Mouse (Mus musculus) spleen, postnatal 0 days (tissue): Measurements from ENCODE around the gene Mmp23. TPM values are rescaled to one million over a fixed set of nuclear protein-coding genes. Genes with fewer than 3 reads are reported as not detected.

ENCODE experiments used
- polyA plus RNA-seq: library from polyadenylated mRNA; unstranded; fragments of >200 nt; fragmentation: Nextera tagmentation; extraction: Ambion mirVana; gene quantifications from 2 replicates; pipeline ENCODE4 v1.2.1, GENCODE M21; 2015

Mmp23 gene
- polyA plus RNA-seq: 56.8 and 75.1 TPM in 2 replicates

GRCm38 (mm10) chr4:155653086-155653450, at the start of gene Mmp23:
Mmp23 (minus strand) TSS chr4:155653384.

GRCm38 (mm10) chr4:155694111-155694481, 40.9 kb upstream of the Mmp23 start, which contains the start of gene Fndc10:
Fndc10 (plus strand) TSS chr4:155694342.

GRCm38 (mm10) chr4:155668689-155669597, 15.8 kb upstream of the Mmp23 start, which contains the start of gene Mib2:
Mib2 (minus strand) TSS chr4:155669198.

GRCm38 (mm10) chr4:155645308-155645707, 7.9 kb downstream of the Mmp23 start, which contains the start of gene Gm10563:
Gm10563 (minus strand) TSS chr4:155645408.

GRCm38 (mm10) chr4:155624338-155625291, 28.6 kb downstream of the Mmp23 start, which contains the start of gene Cdk11b:
Cdk11b (plus strand) TSS chr4:155624854.

GRCm38 (mm10) chr4:155601091-155601996, 51.8 kb downstream of the Mmp23 start, which contains the start of gene Slc35e2:
Slc35e2 (plus strand) TSS chr4:155601416.

Other genes starting within 250 kb of the Mmp23 start
- gene Cfap74, start 244.2 kb downstream of the Mmp23 start, polyA plus RNA-seq: 0.11 and 0.22 TPM in 2 replicates
- gene Tmem52, start 184.3 kb downstream of the Mmp23 start, polyA plus RNA-seq: not detected in 2 replicates
- 166 and 176 TPM in 2 replicates for gene Gnb1, start 162.0 kb downstream of the Mmp23 start, polyA plus RNA-seq
- 48.0 and 55.7 TPM in 2 replicates for gene Nadk, start 91.0 kb downstream of the Mmp23 start, polyA plus RNA-seq
- gene Slc35e2, start 52.0 kb downstream of the Mmp23 start, polyA plus RNA-seq: 7.6 and 7.7 TPM in 2 replicates
- 54.0 and 56.7 TPM in 2 replicates for gene Cdk11b, start 28.5 kb downstream of the Mmp23 start, polyA plus RNA-seq
- not detected in 2 replicates for gene Gm10563, start 8.0 kb downstream of the Mmp23 start, polyA plus RNA-seq
- 7.3 and 10.4 TPM in 2 replicates for gene Mib2, start 15.8 kb upstream of the Mmp23 start, polyA plus RNA-seq
- 2.0 and 3.1 TPM in 2 replicates for gene Fndc10, start 41.0 kb upstream of the Mmp23 start, polyA plus RNA-seq
- 82.9 and 89.4 TPM in 2 replicates for gene Ssu72, start 51.4 kb upstream of the Mmp23 start, polyA plus RNA-seq
- gene Tmem240, start 81.4 kb upstream of the Mmp23 start, polyA plus RNA-seq: 0.31 and 0.65 TPM in 2 replicates
- 45.9 and 48.6 TPM in 2 replicates for gene Atad3a, start 107.7 kb upstream of the Mmp23 start, polyA plus RNA-seq
- gene Vwa1, start 121.3 kb upstream of the Mmp23 start, polyA plus RNA-seq: 7.7 and 9.2 TPM in 2 replicates
- 0.05 TPM in 2 replicates for gene Tmem88b, start 132.5 kb upstream of the Mmp23 start, polyA plus RNA-seq
- gene Ankrd65, start 137.1 kb upstream of the Mmp23 start, polyA plus RNA-seq: 0.41 and 0.63 TPM in 2 replicates
- gene Mrpl20, start 149.5 kb upstream of the Mmp23 start, polyA plus RNA-seq: 202 and 239 TPM in 2 replicates
- 89.4 and 98.1 TPM in 2 replicates for gene Ccnl2, start 159.1 kb upstream of the Mmp23 start, polyA plus RNA-seq
- 120 and 131 TPM in 2 replicates for gene Aurkaip1, start 177.9 kb upstream of the Mmp23 start, polyA plus RNA-seq
- gene Mxra8, start 186.3 kb upstream of the Mmp23 start, polyA plus RNA-seq: 46.8 and 65.4 TPM in 2 replicates
- 4.9 and 5.7 TPM in 2 replicates for gene Dvl1, start 194.0 kb upstream of the Mmp23 start, polyA plus RNA-seq
- gene Tas1r3, start 210.0 kb upstream of the Mmp23 start, polyA plus RNA-seq: 0.14 and 0.18 TPM in 2 replicates
- gene Cptp, start 216.1 kb upstream of the Mmp23 start, polyA plus RNA-seq: 7.5 and 8.4 TPM in 2 replicates
- gene Ints11, start 216.2 kb upstream of the Mmp23 start, polyA plus RNA-seq: 31.6 and 32.7 TPM in 2 replicates
- 26.0 and 27.2 TPM in 2 replicates for gene Pusl1, start 238.4 kb upstream of the Mmp23 start, polyA plus RNA-seq
- gene Acap3, start 238.4 kb upstream of the Mmp23 start, polyA plus RNA-seq: 8.0 and 10.8 TPM in 2 replicates